9 mouse cellular contexts compared by ENCODE assay signal in the genomic region with DNA sequence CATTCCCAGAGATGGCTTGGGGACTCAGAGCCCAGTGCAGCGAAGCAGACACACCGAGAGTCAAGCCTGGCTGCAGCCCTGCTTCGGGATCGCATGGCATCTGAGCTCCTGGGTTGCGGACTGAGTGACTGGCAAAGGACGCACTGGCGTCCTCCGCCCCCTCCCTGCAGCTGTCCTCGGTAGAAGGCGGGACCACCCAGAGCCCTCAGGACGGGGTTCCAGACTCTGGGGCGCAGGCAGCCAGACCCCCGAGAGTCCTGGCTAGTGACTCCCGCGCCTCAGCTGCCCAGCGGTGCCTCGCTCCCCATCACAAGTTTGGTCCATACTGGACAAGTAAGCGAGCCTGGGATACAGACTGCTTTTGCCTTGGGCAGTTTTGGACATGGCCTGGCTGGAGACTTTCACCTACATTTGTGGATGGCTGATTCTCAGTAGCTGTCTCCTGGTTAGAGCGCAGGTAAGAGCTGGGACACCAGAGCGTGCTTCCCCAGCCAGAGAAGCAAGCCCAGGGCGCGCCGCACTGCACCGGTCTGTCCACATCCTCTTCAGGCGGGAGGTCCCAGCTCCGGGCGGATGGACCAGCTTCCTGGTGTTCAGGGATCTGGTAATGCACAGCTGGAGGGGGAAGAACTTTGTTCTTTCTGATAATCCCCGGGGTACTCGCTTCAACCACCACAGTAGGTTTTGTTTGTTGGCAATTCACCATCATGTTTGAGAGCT. TPM values are rescaled to one million over a fixed set of nuclear protein-coding genes. Genes with fewer than 3 reads are reported as not detected.
DNase-seq lines count a peak whose midpoint lies in the region; ATAC-seq and TF ChIP-seq lines count a peak whose summit lies in the region.
"Had no signal": no experiment of that assay in that cellular context is flagged by ENCODE, and none has a peak within 500 bp of the region (broad histone marks: within the 10 kb centered on the region; RNA-seq: fewer than 3 reads in every experiment).

No protein-coding gene starts in this region.

- no peak for ATAC-seq in heart, postnatal 0 days (ENCODE audit: insufficient read depth, low read depth)
- peak; percentile 58 for ATAC-seq in forebrain, embryonic 11.5 days (replicated peaks; ENCODE audit: low FRiP score)
- ATAC-seq in erythroblast, adult 5-6 weeks (replicated peaks; ENCODE audit: low FRiP score, poor library complexity, severe bottlenecking): no peak
- no peak for ATAC-seq in erythroid progenitor cell, adult 5-6 weeks (replicated peaks; ENCODE audit: low FRiP score, poor library complexity, severe bottlenecking)
- ATAC-seq: Patski had no signal

- H3K9ac ChIP-seq in heart, postnatal 0 days (replicated peaks; ENCODE audit: low read depth, low read length): no peak overlapping the region
- H3K9ac ChIP-seq in forebrain, embryonic 11.5 days (ENCODE audit: low read length): peak overlapping the region; percentile 41; the same call in 1 of the 2 replicates

- no peak overlapping the region for H3K27ac ChIP-seq in heart, postnatal 0 days (ENCODE audit: low read depth)
- H3K27ac ChIP-seq in forebrain, embryonic 11.5 days (ENCODE audit: low read depth, low read length): no peak overlapping the region

- peaks cover 16% of the 10 kb centered on the region for H3K27me3 ChIP-seq in heart, postnatal 0 days (ENCODE audit: control insufficient read depth, insufficient read depth, low read length)
- peaks cover 2% of the 10 kb centered on the region; the same call in 1 of the 2 replicates for H3K27me3 ChIP-seq in forebrain, embryonic 11.5 days (ENCODE audit: control insufficient read depth, insufficient read depth, low read length)

- H3K36me3 ChIP-seq in heart, postnatal 0 days (replicated peaks; ENCODE audit: control insufficient read depth, insufficient read depth, low read length): no peaks in the 10 kb centered on the region
- H3K36me3 ChIP-seq in forebrain, embryonic 11.5 days (ENCODE audit: control insufficient read depth, insufficient read depth, low read length): no peaks in the 10 kb centered on the region

- H3K4me1 ChIP-seq in heart, postnatal 0 days (ENCODE audit: control insufficient read depth, insufficient read depth): no peaks in the 10 kb centered on the region
- H3K4me1 ChIP-seq in forebrain, embryonic 11.5 days (replicated peaks; ENCODE audit: control insufficient read depth, insufficient read depth, low read length): no peaks in the 10 kb centered on the region

- peak overlapping the region; percentile 50 for H3K4me2 ChIP-seq in heart, postnatal 0 days (ENCODE audit: low read depth, low read length)
- H3K4me2 ChIP-seq in forebrain, embryonic 11.5 days (ENCODE audit: low read depth, low read length, severe bottlenecking): peak overlapping the region; percentile 64

- peak overlapping the region; percentile 12 for H3K4me3 ChIP-seq in heart, postnatal 0 days (ENCODE audit: low read depth, low read length)
- peak overlapping the region; percentile 32 for H3K4me3 ChIP-seq in forebrain, embryonic 11.5 days (ENCODE audit: low read depth, low read length)

- TF ChIP-seq CTCF in heart, postnatal 0 days (IDR thresholded peaks at IDR 0.05; ENCODE audit: low read depth): no peak

- WGBS in heart, postnatal 0 days: 2% methylated on average over 29 of the region's 29 CpGs
- WGBS in forebrain, embryonic 11.5 days: 1% methylated on average over 29 of the region's 29 CpGs

- TF ChIP-seq EP300 in heart, postnatal 0 days (IDR thresholded peaks at IDR 0.05; ENCODE audit: low read depth): no peak

- H3K9me3 ChIP-seq in heart, postnatal 0 days (replicated peaks; ENCODE audit: control insufficient read depth, low read length): no peaks in the 10 kb centered on the region
- H3K9me3 ChIP-seq in forebrain, embryonic 11.5 days (ENCODE audit: control insufficient read depth, low read length): no peaks in the 10 kb centered on the region

- DNase-seq in heart, postnatal 0 days (ENCODE audit: low spot score): no peak
- DNase-seq in heart, postnatal 4 days: no peak
- peak; percentile 38 for DNase-seq in ZHBTc4 (ENCODE audit: low read depth, low spot score)
- peak; percentile 65 for DNase-seq in forebrain, embryonic 11.5 days (ENCODE audit: low spot score)
- DNase-seq in mesoderm, embryonic 11.5 days (ENCODE audit: low read depth, low spot score): peak; percentile 27
- no peak for DNase-seq in frontal cortex, postnatal 10 days (ENCODE audit: low spot score in 2 of 2)

RNA-seq across cellular contexts. Expression of a gene that starts 29.5 kb away (rescaled TPM):
- total RNA-seq in heart, postnatal 0 days (2014; rRNA removed; ENCODE audit: low replicate concordance): not detected in 2 replicates
- polyA plus RNA-seq in heart, postnatal 0 days (2015; fragmentation: Nextera tagmentation; extraction: Ambion mirVana): not detected in 2 replicates
- total RNA-seq in heart, postnatal 4 days (2021): not detected
- polyA plus RNA-seq in forebrain, embryonic 11.5 days (2014; fragmentation: Nextera tagmentation; extraction: Ambion mirVana): 0.28 TPM in 1 of 2 replicates, not detected in the other
- not detected in 2 replicates for total RNA-seq in erythroblast, adult 5-6 weeks (2015; ENCODE audit: low replicate concordance)
- not detected in 2 replicates for total RNA-seq in erythroblast, adult 5-6 weeks (2017; ENCODE audit: low replicate concordance)
- total RNA-seq in erythroid progenitor cell, adult 5-6 weeks (2015; ENCODE audit: low replicate concordance): not detected in 2 replicates
- total RNA-seq in erythroid progenitor cell, adult 5-6 weeks (2017; ENCODE audit: low replicate concordance): not detected in 2 replicates

Comparison
In these comparisons a context has a peak if more than half of its experiments do, and no peak if none do; other contexts are left out.
1. DNase-seq: peak in ZHBTc4 (single experiment), forebrain, embryonic 11.5 days (single experiment) and mesoderm, embryonic 11.5 days (single experiment); none in heart, postnatal 0 days (single experiment), heart, postnatal 4 days (single experiment) and frontal cortex, postnatal 10 days (0 of 2).